Mouse (Mus musculus): ENCODE data around the gene Srsf6. TPM values are rescaled to one million over a fixed set of nuclear protein-coding genes. Genes with fewer than 3 reads are reported as not detected.

The Srsf6 gene
- polyA plus RNA-seq, 1 experiment from 2014 or later: 196 TPM

DNA sequence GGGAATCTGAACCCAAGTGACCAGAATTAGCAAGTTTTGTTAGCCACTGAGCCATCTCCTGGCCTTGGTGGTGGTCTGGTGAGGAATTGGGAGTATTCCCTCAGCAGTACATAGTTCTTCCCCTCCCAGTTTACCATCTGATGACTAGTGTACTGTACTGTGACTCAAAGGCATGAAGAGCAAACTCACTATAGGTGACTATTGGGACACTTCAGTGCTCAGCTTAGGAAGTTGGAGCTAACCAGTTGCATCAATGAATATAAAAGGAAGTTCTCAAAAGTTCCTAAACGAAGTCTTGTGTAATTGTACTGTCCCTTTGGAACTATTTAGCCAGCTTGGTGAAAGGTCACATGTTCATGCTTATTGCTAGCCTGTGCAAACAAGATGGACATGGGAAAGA, 8.2 kb downstream of the Srsf6 start:
- Histone ChIP-seq H3K4me1 (replicated peaks) (peaks cover 8% of the 10 kb centered on the region; the same call in 1 of the 2 replicates), H3K9ac (no peak overlapping the region), H3K4me3 (replicated peaks) (no peak overlapping the region), H3K27ac (no peak overlapping the region), H3K4me2 (replicated peaks) (no peak overlapping the region), H3K36me3 (peaks cover 15% of the 10 kb centered on the region), H3K9me3 (no peaks in the 10 kb centered on the region), H3K27me3 (replicated peaks) (peaks cover 8% of the 10 kb centered on the region)
- 79% methylated on average over 1 of the region's 1 CpGs for WGBS
- ATAC-seq: no peak; the same call in 1 of the 2 replicates

DNA sequence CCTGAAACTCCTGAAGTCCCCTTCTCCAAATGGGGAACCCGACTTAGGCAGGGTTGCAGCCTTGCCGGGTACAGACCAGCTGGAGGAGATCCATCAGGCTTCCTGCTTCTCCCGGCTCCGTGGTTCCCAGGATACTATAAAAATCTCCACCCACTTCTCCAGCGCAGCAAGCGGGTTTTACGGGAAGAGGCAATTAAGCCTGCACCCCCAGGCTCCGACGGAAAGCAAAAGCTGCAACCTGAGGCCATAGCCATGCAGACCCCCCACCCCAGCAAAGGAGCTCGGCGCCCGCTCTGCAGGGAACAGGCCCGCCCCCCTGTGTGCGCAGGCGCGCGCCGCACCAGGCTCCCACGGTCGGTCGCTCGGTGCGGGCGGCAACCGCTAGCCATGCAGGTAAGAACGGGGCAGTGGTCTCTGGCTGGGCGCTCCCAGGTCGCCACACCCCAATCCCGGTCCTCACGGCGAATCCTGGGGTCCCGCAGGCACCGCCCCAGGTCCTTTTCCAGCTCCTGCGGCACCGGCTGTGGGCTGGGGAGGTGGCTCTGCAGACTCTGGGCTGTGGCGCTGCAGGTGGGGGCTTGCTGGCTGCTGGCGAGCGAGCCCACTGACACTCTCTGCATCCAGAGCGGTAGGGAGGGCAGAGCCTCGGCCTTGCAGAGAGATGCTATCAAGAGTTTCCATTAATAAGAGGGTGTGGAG, 12.0 kb downstream of the Srsf6 start, which contains the start of gene L3mbtl1:
TSS of gene L3mbtl1 (plus strand) at position 325 of the 699 bp plus-strand sequence.
- Histone ChIP-seq H3K4me2 (replicated peaks) (peak within 1 kb of the TSS; percentile 99), H3K9me3 (no peaks in the 10 kb centered on the region), H3K27me3 (replicated peaks) (peaks cover 9% of the 10 kb centered on the region), H3K27ac (no peak within 1 kb of the TSS), H3K4me1 (replicated peaks) (peaks cover 8% of the 10 kb centered on the region; the same call in 1 of the 2 replicates), H3K36me3 (0 out of 2 replicates have a peak, but pooled peaks cover 8% of the 10 kb centered on the region), H3K9ac (peak within 1 kb of the TSS; percentile 51), H3K4me3 (replicated peaks) (peak within 1 kb of the TSS; percentile 56)
- under 1% methylated on average over 40 of the region's 40 CpGs for WGBS
- peak; percentile 42; the same call in 1 of the 2 replicates for ATAC-seq

DNA sequence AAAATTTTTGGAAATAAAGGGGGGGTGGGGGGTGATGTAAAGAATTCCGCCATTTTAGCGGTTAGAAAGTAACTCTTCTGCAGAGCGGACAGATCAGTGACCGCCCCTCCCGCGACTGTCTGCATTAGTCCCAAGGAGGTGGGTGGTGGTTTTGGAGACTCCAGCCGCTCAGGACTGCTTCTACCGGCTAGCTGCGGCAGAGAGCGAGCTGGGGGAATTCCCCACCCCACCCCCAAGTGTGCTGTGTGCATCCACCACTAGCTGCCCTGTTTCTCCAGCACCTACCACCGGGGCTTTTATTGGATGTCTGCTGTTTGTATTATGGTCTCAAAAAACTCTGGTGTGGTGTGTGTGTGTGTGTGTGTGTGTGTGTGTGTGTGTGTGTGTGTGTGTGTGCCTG, 12.6 kb downstream of the Srsf6 start:
- no peak for ATAC-seq
- H3K9ac ChIP-seq: no peak overlapping the region
- H3K4me1 ChIP-seq (replicated peaks): peaks cover 8% of the 10 kb centered on the region; the same call in 1 of the 2 replicates
- H3K27me3 ChIP-seq (replicated peaks): peaks cover 9% of the 10 kb centered on the region
- WGBS: 10% methylated on average over 11 of the region's 11 CpGs
- 0 out of 2 replicates have a peak, but pooled peaks cover 4% of the 10 kb centered on the region for H3K36me3 ChIP-seq
- 0 out of 2 replicates have a peak overlapping the region, but pooled peaks have one; percentile 56 for H3K4me3 ChIP-seq (replicated peaks)
- H3K4me2 ChIP-seq (replicated peaks): peak overlapping the region; percentile 99
- H3K27ac ChIP-seq: no peak overlapping the region
- no peaks in the 10 kb centered on the region for H3K9me3 ChIP-seq

GRCm38 (mm10) chr2:162946964-162947363, 15.6 kb downstream of the Srsf6 start:
- H3K4me1 ChIP-seq (replicated peaks): peaks cover 8% of the 10 kb centered on the region; the same call in 1 of the 2 replicates
- ATAC-seq: no peak
- peaks cover 9% of the 10 kb centered on the region for H3K27me3 ChIP-seq (replicated peaks)
- 78% methylated on average over 5 of the region's 5 CpGs for WGBS
- H3K4me3 ChIP-seq (replicated peaks): no peak overlapping the region
- no peaks in the 10 kb centered on the region for H3K36me3 ChIP-seq
- H3K9ac ChIP-seq: no peak overlapping the region
- no peak overlapping the region for H3K4me2 ChIP-seq (replicated peaks)
- H3K9me3 ChIP-seq: no peaks in the 10 kb centered on the region
- H3K27ac ChIP-seq: no peak overlapping the region

DNA sequence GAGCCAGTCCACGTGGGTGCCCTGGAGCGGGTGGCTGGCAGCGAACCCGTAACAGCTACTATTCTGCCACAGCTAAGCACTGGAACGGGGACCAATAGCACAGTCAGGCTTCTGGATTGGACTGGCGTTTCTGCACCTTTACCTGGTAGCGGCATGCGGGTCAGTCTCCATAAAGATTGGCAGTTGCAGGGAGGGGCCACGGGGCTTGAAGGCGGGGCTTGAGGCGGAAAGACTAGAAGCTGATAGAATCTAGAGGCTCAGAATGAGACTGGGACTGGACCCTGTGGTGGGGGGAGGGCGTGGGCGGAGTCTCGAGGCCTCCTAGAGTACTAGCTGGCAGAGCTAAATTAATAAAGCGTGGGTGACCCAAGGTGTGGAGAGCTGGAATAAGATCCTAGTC, 16.4 kb downstream of the Srsf6 start:
- H3K27ac ChIP-seq: no peak overlapping the region
- peak; percentile 67 for ATAC-seq
- no peaks in the 10 kb centered on the region for H3K36me3 ChIP-seq
- H3K4me1 ChIP-seq (replicated peaks): peaks cover 6% of the 10 kb centered on the region; the same call in 1 of the 2 replicates
- peak overlapping the region; percentile 19 for H3K4me3 ChIP-seq (replicated peaks)
- WGBS: 32% methylated on average over 15 of the region's 15 CpGs
- peaks cover 9% of the 10 kb centered on the region for H3K27me3 ChIP-seq (replicated peaks)
- no peaks in the 10 kb centered on the region for H3K9me3 ChIP-seq
- H3K9ac ChIP-seq: no peak overlapping the region
- H3K4me2 ChIP-seq (replicated peaks): peak overlapping the region; percentile 57

DNA sequence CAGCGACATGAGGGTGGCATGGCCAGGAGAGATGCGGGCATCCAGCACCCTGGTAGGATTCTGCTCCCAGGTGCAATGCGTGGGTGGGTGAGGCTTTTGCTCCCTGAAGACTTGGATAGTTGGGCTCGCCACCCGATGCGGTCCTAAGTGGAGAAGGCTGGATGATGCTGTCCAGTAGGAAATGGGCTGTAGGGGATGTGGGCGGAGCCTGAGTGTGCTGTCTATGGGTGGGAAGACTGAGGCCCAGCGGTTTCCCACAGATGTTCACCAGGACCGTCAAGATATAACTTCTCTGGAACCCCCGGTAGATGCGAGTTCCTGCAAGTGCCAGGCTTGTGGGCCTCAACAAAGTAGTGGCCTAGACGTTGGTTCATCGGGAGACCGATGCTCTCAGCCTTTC, 16.9 kb downstream of the Srsf6 start:
- peaks cover 8% of the 10 kb centered on the region for H3K27me3 ChIP-seq (replicated peaks)
- H3K4me2 ChIP-seq (replicated peaks): peak overlapping the region; percentile 57
- peak overlapping the region; percentile 19 for H3K4me3 ChIP-seq (replicated peaks)
- H3K9ac ChIP-seq: no peak overlapping the region
- no peaks in the 10 kb centered on the region for H3K9me3 ChIP-seq
- no peak for ATAC-seq
- H3K36me3 ChIP-seq: no peaks in the 10 kb centered on the region
- WGBS: 63% methylated on average over 14 of the region's 14 CpGs
- no peak overlapping the region for H3K27ac ChIP-seq
- peaks cover 4% of the 10 kb centered on the region; the same call in 1 of the 2 replicates for H3K4me1 ChIP-seq (replicated peaks)

DNA sequence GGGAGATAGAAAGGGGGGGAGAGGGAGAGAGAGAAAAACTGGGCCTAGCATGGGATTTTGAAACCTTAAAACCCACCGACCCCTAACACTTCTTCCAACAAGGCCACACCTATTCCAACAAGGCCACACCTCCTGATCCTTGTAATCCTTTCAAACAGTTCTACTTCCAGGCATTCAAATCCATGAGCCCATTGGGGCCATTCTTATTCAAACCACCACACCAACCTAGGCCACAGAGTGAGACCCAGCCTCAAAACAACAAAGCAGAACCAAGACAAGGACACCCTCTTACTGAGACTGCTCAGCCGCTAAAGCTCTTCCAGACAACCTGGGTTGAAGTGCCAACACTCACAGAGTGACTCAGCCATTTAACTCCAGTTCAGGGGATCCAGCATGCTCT, 19.4 kb downstream of the Srsf6 start:
- no peak overlapping the region for H3K4me3 ChIP-seq (replicated peaks)
- H3K27me3 ChIP-seq (replicated peaks): no peaks in the 10 kb centered on the region
- H3K4me2 ChIP-seq (replicated peaks): no peak overlapping the region
- H3K36me3 ChIP-seq: no peaks in the 10 kb centered on the region
- no peak overlapping the region for H3K9ac ChIP-seq
- H3K9me3 ChIP-seq: no peaks in the 10 kb centered on the region
- H3K4me1 ChIP-seq (replicated peaks): no peaks in the 10 kb centered on the region; the same call in 1 of the 2 replicates
- no peak for ATAC-seq
- H3K27ac ChIP-seq: no peak overlapping the region
- WGBS: 89% methylated on average over 2 of the region's 2 CpGs

GRCm38 (mm10) chr2:162956843-162957242, 25.5 kb downstream of the Srsf6 start:
- Histone ChIP-seq H3K27me3 (replicated peaks) (no peaks in the 10 kb centered on the region), H3K27ac (no peak overlapping the region), H3K4me2 (replicated peaks) (no peak overlapping the region), H3K9me3 (no peaks in the 10 kb centered on the region), H3K9ac (no peak overlapping the region), H3K4me3 (replicated peaks) (no peak overlapping the region), H3K4me1 (replicated peaks) (no peaks in the 10 kb centered on the region), H3K36me3 (no peaks in the 10 kb centered on the region)
- WGBS: 94% methylated on average over 2 of the region's 2 CpGs
- no peak for ATAC-seq

DNA sequence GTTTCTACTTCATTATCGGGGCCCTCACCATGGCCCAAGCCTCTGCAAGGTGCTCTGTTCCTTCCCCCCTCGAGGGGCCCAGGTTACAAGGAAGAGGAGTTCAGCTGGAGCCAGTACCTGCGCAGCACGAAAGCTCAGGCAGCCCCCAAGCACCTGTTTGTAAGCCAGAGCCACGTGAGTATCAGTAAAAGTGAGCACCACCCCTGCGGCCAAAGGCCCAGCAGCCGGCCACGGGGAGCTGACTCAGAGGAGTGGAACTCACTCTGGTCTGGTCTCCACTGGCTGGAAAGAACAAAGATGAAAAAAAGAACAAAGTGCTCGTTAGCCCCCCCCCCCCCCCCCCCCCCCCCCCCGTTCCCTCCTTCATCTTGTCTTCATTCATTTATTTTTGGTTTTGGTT, 30.0 kb downstream of the Srsf6 start:
- Histone ChIP-seq H3K9ac (no peak overlapping the region), H3K9me3 (no peaks in the 10 kb centered on the region), H3K4me1 (replicated peaks) (no peaks in the 10 kb centered on the region), H3K36me3 (no peaks in the 10 kb centered on the region), H3K4me2 (replicated peaks) (no peak overlapping the region), H3K4me3 (replicated peaks) (no peak overlapping the region), H3K27ac (no peak overlapping the region), H3K27me3 (replicated peaks) (no peaks in the 10 kb centered on the region)
- ATAC-seq: no peak
- 59% methylated on average over 9 of the region's 10 CpGs for WGBS

GRCm38 (mm10) chr2:162966734-162967133, 35.4 kb downstream of the Srsf6 start:
- Histone ChIP-seq H3K27ac (no peak overlapping the region), H3K27me3 (replicated peaks) (no peaks in the 10 kb centered on the region), H3K9me3 (no peaks in the 10 kb centered on the region), H3K36me3 (no peaks in the 10 kb centered on the region), H3K4me1 (replicated peaks) (no peaks in the 10 kb centered on the region), H3K4me3 (replicated peaks) (no peak overlapping the region), H3K4me2 (replicated peaks) (no peak overlapping the region), H3K9ac (no peak overlapping the region)
- no peak for ATAC-seq
- WGBS: 81% methylated on average over 2 of the region's 2 CpGs

DNA sequence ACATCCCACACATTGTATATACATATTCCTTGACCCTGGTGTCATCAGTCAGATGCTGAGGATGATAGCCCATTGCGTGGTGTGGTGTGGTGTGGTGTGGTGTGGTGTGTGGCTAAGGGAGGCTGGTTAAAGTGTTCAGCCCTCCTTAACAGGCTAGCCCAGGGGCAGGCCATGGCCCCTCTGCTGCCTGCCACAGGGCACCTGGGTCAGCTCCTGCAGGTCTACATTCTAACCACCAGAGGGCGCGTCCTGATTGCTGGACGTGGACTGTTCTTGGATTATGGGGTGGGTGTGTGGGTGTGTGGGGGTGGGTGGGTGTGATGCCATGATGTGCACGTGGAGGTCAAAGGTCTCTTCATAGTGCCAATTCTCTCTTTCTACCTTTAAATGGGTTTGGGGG, 37.0 kb downstream of the Srsf6 start:
- H3K4me2 ChIP-seq (replicated peaks): no peak overlapping the region
- WGBS: 7% methylated on average over 5 of the region's 5 CpGs
- ATAC-seq: peak; percentile 30; the same call in 1 of the 2 replicates
- H3K9me3 ChIP-seq: no peaks in the 10 kb centered on the region
- H3K4me1 ChIP-seq (replicated peaks): 0 out of 2 replicates have a peak, but pooled peaks cover 2% of the 10 kb centered on the region
- H3K27me3 ChIP-seq (replicated peaks): no peaks in the 10 kb centered on the region
- H3K9ac ChIP-seq: no peak overlapping the region
- no peak overlapping the region for H3K4me3 ChIP-seq (replicated peaks)
- no peak overlapping the region for H3K27ac ChIP-seq
- H3K36me3 ChIP-seq: no peaks in the 10 kb centered on the region

DNA sequence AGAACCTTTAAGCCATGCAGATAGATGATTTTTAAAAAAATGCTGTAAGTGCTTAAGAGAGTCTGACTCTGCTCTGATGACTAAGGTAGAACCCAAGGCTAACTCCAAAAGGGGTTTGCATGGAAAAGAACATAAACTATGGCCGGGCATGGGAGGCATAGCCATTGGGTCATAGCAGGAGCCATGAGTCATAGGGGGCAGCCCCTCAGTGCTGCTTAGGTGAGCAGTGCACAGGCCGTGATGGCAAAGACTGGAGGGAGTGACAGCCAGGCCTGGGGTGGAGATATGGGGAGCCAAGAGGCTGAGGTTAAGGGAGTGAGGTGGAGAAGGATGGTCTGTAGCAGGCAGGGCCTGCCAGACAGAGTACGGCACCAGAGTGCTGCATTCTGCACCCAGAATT, 37.8 kb downstream of the Srsf6 start:
- Histone ChIP-seq H3K27me3 (replicated peaks) (no peaks in the 10 kb centered on the region), H3K4me1 (replicated peaks) (peaks cover 8% of the 10 kb centered on the region; the same call in 1 of the 2 replicates), H3K4me3 (replicated peaks) (no peak overlapping the region), H3K9me3 (no peaks in the 10 kb centered on the region), H3K4me2 (replicated peaks) (no peak overlapping the region), H3K27ac (no peak overlapping the region), H3K36me3 (no peaks in the 10 kb centered on the region), H3K9ac (no peak overlapping the region)
- ATAC-seq: no peak
- WGBS: 77% methylated on average over 3 of the region's 3 CpGs

GRCm38 (mm10) chr2:162970896-162971295, 39.6 kb downstream of the Srsf6 start:
- no peaks in the 10 kb centered on the region for H3K27me3 ChIP-seq (replicated peaks)
- H3K27ac ChIP-seq: no peak overlapping the region
- H3K9ac ChIP-seq: no peak overlapping the region
- H3K4me3 ChIP-seq (replicated peaks): no peak overlapping the region
- 81% methylated on average over 6 of the region's 6 CpGs for WGBS
- no peaks in the 10 kb centered on the region for H3K36me3 ChIP-seq
- H3K4me2 ChIP-seq (replicated peaks): no peak overlapping the region
- no peaks in the 10 kb centered on the region for H3K9me3 ChIP-seq
- no peak for ATAC-seq
- peaks cover 8% of the 10 kb centered on the region; the same call in 1 of the 2 replicates for H3K4me1 ChIP-seq (replicated peaks)

All from intestine, embryonic 15.5 days (tissue).